Mouse (Mus musculus): ENCODE measurements around the gene Gm45808. TPM values are rescaled to one million over a fixed set of nuclear protein-coding genes. Genes with fewer than 3 reads are reported as not detected.
"Not testable (repeated sequence)": the region's sequence is repeated elsewhere in the genome, so short reads cannot be mapped to it uniquely, and the experiment has no call there.

Gm45808 gene
- 1 to 10 TPM; 1.5 to 2.0 TPM for total RNA-seq (2021)
- long read RNA-seq, experiment 1 = 0 reads
- long read RNA-seq, experiment 2 = 0 reads

DNA sequence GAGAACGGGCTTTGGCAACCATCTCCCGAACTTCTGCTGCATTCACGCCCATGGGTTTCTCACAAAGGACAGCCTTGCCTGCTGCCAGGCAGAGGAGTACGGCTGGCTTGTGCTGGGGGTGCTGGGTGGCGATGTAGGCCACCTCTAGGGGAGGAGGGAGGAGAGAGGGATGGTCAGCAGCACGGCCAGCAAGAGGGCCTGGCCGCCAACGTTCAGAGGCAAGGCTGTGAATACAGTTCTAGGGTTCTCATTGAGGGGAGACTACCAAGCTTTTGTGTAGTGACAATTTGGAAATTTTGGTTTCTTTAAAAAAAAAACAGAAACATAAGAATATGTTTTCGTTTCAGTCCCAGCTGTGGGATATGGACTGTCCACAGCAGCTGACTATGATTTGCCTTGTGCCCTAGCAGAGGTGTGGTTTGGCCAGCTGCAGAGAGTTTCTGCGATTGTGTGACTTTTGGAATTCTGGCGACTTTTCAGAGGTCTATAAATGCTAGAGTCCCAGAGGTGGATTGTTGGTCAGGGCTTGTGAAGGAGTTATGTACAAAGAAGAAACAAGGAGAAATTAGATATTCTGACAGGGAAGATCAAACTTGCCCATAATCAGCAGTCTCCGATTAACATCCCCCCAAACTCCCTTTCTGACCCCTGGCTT is at the start of gene Gm45808:
TSS of gene Gm45808 (minus strand) at position 51 of the 655 bp plus-strand sequence.
- TF ChIP-seq CTCF (IDR thresholded peaks at IDR 0.05) = no peak
- Histone ChIP-seq H3K4me3 (no peak within 1 kb of the TSS), H3K27ac (no peak within 1 kb of the TSS)
- intact Hi-C loops (cut with DNase I) = no loop called here
- no peak for DNase-seq (ENCODE audit: extremely low spot score in 1 of 2, low spot score in 2 of 2)

DNA sequence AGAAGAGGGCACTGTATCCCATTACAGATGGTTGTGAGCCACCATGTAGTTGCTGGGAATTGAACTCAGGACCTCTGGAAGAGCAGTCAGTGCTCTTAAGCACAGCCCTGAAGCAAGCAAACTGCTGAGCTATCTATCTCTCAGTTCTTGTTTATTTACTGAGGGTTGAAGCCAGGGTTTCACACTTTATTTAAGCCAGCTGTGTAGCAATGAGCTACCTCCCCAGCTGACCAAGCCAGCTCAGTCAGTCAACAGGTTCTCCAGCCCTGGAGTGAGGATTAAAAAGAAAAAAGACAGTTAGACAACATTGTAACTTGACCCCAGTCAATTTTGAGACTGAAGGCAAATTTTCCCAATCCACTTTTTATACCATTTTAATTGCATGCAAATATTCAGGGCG is 49.1 kb upstream of the Gm45808 start:
- TF ChIP-seq CTCF (IDR thresholded peaks at IDR 0.05) = peak; percentile 1; the same call in 1 of the 2 replicates
- no peak for DNase-seq (ENCODE audit: extremely low spot score in 1 of 2, low spot score in 2 of 2)

DNA sequence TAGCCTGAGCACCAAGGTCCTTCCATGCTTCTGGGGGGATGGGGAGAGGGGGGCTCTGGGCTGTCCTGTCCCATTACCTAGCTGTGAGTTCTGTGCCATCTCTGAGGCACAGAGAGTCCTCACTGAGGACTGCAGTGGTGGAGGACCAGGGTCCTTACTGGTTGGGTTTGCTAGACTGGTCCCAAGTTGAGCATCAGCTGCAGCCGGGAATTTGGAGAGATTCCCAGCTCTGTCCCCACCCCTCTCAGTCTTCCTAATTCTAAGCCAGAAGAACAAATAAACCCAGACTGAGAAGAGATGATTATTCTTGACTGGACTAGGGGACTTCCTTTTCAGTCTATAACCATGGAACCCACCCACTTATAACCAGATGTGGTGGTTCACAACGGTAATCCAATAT is 44.0 kb upstream of the Gm45808 start:
- intact Hi-C loops (cut with DNase I) = no loop called here
- Histone ChIP-seq H3K4me3 (no peak overlapping the region), H3K27ac (no peak overlapping the region)
- no peak for TF ChIP-seq CTCF (IDR thresholded peaks at IDR 0.05)
- no peak for DNase-seq (ENCODE audit: extremely low spot score in 1 of 2, low spot score in 2 of 2)

More for the DNA sequence above, 49.1 kb upstream of the Gm45808 start:
- Histone ChIP-seq H3K4me3 (no peak overlapping the region), H3K27ac (no peak overlapping the region)
- intact Hi-C loops (cut with DNase I) = no loop called here

DNA sequence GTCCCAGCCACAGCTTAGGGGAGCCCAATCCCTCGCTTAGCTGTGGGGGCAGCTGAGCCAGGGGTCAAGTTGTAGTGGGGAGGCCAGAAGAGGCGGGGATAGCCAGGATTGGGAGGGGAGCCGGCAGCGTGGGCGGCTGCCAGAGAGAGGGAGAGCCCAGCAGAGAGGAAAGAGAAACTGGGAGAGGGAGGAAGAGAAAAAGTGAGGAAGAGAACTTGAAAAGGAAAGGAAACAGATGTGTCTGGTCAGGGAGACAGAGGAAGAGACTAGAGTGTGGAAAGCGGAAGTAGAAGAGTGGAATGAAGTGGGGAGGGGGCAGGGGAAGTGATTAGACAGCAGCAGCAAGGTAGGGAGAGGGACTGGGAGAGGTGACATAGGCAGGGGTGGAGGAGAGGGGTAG is 42.9 kb upstream of the Gm45808 start:
- H3K4me3 ChIP-seq = no peak overlapping the region
- H3K27ac ChIP-seq = no peak overlapping the region
- no peak for TF ChIP-seq CTCF (IDR thresholded peaks at IDR 0.05)
- intact Hi-C loops (cut with DNase I) = no loop called here
- no peak for DNase-seq (ENCODE audit: extremely low spot score in 1 of 2, low spot score in 2 of 2)

DNA sequence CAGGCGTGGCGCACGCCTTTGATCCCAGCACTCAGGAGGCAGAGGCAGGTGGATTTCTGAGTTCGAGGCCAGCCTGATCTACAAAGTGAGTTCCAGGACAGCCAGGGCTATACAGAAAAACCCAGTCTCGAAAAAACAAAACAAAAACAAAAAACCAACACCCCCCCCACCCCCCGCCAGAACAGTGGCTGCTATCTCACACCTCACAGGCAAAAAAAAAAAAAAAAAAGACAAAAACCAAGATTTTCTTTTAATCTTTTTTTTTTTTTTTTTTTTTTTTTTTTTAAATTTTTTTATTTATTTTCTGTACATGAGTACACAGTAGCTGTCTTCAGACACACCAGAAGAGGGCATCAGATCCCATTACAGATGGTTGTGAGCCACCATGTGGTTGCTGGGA is 40.6 kb upstream of the Gm45808 start:
- DNase-seq (ENCODE audit: extremely low spot score in 1 of 2, low spot score in 2 of 2); intact Hi-C loops (cut with DNase I); H3K4me3 ChIP-seq; H3K27ac ChIP-seq: not testable (repeated sequence)

DNA sequence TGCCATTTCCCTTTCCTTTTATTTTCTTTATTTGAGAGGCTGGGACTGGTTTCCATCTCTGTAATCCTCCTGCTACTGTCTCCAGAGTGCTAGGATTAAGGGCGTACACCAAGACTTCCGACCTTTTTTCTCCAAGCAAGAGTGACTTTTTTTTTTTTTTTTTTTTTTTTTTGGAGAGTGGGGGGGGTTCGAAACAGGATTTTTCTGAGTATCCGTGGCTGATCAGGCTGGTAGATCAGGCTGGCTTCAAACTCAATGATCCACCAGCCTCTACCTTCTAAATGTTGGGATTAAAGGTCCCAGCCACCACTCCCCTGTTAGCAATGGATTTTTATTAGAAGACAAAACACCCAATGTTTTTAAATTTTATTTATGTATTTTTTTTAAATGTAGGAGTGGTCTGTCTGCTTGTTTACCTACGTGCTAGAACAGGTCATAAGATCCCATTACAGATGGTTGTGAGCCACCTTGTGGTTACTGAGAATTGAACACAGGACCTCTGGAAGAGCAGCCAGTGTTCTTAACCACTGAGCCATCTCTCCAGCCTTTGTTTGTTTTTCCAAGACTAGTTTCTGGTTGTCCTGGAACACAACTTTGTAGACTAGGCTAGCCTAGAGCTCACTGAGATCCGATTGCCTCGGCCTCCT is 40.0 kb upstream of the Gm45808 start:
- Histone ChIP-seq H3K4me3 (peak overlapping the region; percentile 88), H3K27ac (peak overlapping the region; percentile 98)
- DNase-seq (ENCODE audit: extremely low spot score in 1 of 2, low spot score in 2 of 2) = no peak
- peak; percentile 40 for TF ChIP-seq CTCF (IDR thresholded peaks at IDR 0.05)
- intact Hi-C loops (cut with DNase I) = no loop called here

DNA sequence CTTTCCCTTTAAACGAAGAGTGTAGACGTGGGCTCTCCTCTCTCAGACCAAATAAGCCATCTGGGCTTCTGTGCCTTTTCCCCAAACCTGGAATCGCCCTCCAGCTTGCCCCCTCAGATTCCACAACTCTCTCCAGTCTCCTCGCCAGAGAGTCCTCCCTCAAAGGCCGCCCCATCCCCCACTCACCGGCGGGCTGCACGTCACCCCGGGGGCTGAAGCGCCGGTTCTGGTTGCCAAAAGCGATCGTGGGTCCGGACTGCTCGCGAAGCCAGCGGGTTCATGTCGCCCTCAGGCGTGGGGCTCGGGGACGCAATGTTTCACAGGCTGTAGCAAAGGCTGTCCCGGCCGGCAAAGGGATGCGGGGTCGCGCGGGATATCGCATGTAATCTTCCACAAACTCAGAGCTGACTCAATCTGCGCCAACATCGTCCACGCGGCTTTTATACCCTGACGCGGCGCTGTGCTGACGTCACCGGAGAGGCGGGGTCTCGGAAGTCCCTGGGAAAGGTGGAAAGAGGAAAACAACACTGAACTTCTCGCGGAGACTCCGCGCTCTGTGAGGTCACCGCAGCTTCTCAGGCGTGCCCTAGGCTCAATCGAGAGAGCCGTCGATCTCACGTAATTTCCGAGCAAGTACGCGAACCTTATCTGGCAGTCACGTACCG is 39.3 kb upstream of the Gm45808 start, which contains the start of the genes Ppp1r15a and Plekha4:
TSS of gene Ppp1r15a (minus strand) at position 460 of the 665 bp plus-strand sequence.
TSS of gene Plekha4 (plus strand) at position 522 of the 665 bp plus-strand sequence.
- no peak for TF ChIP-seq CTCF (IDR thresholded peaks at IDR 0.05)
- peak within 1 kb of the TSS; percentile 98 for H3K27ac ChIP-seq
- peak within 1 kb of the TSS; percentile 88 for H3K4me3 ChIP-seq
- intact Hi-C loops (cut with DNase I) = no loop called here
- DNase-seq (ENCODE audit: extremely low spot score in 1 of 2, low spot score in 2 of 2) = peak; percentile 93 to 97

DNA sequence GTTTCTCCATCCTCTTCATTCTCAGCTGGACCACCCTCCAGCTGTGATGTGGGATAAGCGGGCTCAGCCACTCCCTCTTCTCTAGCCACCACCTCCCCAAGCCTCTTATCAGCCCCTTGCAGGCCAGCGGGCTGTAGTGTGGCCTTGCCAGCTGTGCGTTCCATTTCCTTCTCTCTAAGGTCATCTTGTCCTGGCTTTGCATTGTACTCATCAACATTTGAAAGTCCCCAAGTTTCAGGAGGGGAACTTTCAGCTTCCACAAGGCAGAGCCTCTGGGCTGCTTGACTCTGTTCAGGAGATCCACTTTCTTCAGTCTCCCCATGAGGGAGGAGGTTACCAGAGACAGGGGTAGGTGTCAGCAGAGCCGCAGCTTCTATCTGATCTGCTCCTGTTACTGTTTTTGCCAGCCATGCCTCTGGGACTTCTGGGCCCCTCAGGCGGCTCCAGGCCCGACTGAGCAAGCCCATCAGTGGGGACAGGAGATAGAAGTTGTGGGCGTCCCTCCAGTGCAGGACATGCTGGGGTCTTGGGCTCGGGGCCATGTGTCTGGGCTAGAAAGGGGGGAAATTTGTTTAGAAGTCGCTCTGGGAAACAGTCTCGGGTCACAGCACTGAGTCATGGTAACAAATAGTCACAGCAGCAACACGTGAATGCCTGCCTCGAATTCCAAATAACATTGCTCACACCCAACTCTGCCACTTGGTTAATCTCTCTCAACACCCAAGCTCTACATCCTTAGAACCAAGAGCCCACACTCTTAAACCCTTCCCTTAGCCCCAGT is 38.4 kb upstream of the Gm45808 start:
- TF ChIP-seq CTCF (IDR thresholded peaks at IDR 0.05) = no peak
- intact Hi-C loops (cut with DNase I) = loop anchor here (5.0 kb wide), 1 partner anchor 48 kb away; no protein-coding TSS in a partner anchor
- peak overlapping the region; percentile 98 for H3K27ac ChIP-seq
- no peak for DNase-seq (ENCODE audit: extremely low spot score in 1 of 2, low spot score in 2 of 2)
- H3K4me3 ChIP-seq = peak overlapping the region; percentile 88

DNA sequence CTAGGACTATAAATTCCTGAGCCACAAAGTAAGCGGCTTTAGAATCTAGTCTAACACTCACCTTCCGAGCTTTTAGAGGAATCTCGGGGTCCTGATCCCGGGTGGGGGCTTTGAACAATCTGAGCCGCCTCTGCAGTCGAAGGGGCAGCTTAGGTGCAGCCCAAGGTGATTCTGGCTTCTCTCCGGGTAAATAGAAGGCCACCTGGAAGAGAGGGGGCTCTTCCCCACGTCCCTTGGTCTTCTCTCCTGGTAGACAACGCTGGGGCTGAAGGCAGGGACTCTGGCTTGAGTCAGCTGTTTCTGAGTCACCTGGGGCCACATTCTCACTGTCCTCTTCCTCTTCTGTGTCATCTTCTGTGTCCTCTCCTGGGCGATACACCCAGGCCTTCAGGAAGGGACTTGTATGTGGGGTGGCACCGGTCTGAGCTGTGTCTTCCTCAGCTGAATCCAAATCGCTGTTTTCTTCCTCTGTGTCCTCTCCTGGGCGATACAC is 37.1 kb upstream of the Gm45808 start:
- intact Hi-C loops (cut with DNase I) = loop anchor here (5.0 kb wide), 1 partner anchor 46 kb away; no protein-coding TSS in a partner anchor
- TF ChIP-seq CTCF (IDR thresholded peaks at IDR 0.05) = no peak
- no peak for DNase-seq (ENCODE audit: extremely low spot score in 1 of 2, low spot score in 2 of 2)
- peak overlapping the region; percentile 9; the same call in 1 of the 2 replicates for H3K27ac ChIP-seq
- H3K4me3 ChIP-seq = no peak overlapping the region; the same call in 1 of the 2 replicates

DNA sequence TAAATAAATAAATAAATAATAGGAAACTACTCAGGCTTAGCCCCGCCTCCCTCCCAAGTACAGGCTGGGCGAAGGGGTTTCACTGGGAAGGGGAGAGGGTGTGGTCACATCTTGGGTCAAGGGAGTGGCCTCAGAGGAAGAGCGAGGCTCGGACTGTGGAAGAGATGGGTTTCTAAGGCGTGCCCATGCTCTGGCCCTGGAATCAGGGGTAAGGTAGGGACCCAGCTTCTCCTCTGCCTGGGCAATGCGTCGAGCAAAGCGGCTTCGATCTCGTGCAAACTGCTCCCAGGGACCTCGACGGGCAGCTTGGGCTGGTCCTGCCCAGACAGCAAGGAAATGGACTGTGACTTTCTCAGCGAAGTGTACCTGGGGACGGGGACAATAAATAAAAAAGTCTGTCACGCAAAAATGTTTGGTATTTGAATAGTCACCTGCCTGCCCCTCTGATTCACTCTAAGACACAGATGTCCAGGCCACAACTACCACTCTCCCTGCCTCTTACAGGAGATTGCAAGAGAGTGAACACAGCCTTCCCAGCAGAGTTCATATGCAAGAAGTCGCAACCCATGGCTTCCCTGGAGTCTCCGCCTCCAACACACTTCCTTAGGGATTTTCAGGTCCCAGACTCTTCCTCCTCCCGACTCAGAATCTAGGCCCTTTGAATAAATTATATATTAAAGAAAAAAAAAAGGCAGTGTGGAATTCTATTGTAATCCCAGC is 36.5 kb upstream of the Gm45808 start:
- H3K27ac ChIP-seq = no peak overlapping the region
- intact Hi-C loops (cut with DNase I) = loop anchor here (5.0 kb wide), 1 partner anchor 46 kb away; no protein-coding TSS in a partner anchor
- no peak overlapping the region; the same call in 1 of the 2 replicates for H3K4me3 ChIP-seq
- TF ChIP-seq CTCF (IDR thresholded peaks at IDR 0.05) = no peak
- DNase-seq (ENCODE audit: extremely low spot score in 1 of 2, low spot score in 2 of 2) = no peak
